Mouse (Mus musculus): Measurements from ENCODE around the gene Iqgap1.

Gene Iqgap1

DNA sequence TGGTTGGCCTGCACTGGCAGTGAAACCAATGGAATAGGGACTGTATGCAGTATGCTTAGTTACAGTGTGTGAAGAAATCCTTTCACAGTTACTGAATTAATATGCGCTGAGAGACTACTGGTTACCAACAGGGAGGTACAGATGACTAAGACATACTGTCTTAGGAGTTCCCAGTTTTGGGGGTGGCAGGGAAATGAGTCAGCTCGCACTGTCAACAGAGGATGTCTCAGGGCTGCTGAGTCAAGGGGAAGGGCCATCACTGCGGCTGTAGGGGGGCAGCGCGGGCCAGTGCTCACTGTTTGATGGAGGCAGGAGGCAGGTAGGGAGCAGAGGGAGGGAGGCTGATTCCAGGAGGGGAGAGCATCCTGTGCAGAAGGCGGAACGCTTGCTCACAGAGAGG is 110.5 kb downstream of the Iqgap1 start:
- DNase-seq (ENCODE audit: low read depth): peak; percentile 97

- no peak for DNase-seq (ENCODE audit: low read depth)
Measured at GRCm38 (mm10) chr7:80711496-80711895, 114.3 kb downstream of the Iqgap1 start.

DNA sequence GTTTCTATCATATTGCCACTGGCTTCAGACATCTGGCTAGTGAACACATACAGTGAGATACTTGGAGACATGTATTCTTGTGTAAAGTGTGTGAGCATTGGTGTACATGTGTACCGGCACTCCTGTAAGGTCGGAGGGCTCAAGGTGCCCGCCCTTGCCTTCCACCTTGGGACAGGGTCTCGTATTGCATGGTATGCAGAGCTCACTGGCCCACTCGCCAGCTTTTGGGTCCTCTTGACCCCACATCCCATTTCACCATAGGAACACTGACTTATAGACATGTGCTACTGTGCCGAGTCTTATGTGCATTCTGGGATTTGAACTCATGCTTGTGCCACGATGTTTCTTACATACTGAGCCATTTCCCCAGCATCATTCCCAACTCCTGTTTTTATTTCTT is 115.4 kb downstream of the Iqgap1 start:
- no peak for DNase-seq (ENCODE audit: low read depth)

GRCm38 (mm10) chr7:80704066-80704465 is 121.7 kb downstream of the Iqgap1 start:
- no peak for DNase-seq (ENCODE audit: low read depth)

GRCm38 (mm10) chr7:80702510-80702909 is 123.3 kb downstream of the Iqgap1 start:
- DNase-seq (ENCODE audit: low read depth): no peak

DNA sequence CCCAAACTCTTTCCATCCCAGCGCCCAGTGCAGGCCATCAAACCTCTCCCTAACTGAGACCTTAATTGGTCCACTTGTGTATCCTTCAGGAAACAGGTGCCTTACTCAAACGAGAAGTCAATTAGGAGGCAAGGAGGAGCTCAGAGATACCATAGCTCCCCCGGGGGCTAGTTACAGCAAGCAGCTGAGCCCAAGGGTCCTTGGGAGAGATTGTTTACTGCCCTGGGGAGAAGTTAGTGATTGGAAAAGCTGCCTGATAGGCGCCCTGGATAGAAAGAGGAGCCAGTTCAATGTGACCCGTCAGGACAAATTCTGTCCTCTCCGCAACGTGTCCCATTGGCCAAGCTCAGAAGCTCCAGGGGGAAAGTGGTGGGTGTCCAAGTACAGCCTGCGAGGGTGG is 126.1 kb downstream of the Iqgap1 start:
- DNase-seq (ENCODE audit: low read depth): no peak

DNA sequence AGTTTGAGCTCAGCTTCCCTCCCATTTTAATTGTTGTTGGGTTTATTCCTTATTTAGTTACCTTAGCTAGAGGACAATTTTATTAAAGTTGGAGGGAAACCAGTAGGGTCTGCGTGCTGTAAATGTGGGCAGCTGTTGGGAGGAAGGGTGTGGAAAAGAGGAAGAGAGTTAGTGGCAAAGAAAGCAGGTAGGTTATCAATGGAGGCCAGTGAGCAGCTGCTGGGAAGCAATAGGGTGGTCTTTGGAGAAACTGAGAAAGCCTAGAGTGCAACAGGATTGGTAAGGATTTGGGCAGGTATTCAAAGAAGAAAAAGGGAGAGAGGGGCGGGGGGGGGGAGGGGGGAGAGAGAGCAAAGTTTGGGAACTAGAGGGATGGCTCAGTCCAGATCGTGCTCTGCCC is 126.8 kb downstream of the Iqgap1 start:
- no peak for DNase-seq (ENCODE audit: low read depth)

DNA sequence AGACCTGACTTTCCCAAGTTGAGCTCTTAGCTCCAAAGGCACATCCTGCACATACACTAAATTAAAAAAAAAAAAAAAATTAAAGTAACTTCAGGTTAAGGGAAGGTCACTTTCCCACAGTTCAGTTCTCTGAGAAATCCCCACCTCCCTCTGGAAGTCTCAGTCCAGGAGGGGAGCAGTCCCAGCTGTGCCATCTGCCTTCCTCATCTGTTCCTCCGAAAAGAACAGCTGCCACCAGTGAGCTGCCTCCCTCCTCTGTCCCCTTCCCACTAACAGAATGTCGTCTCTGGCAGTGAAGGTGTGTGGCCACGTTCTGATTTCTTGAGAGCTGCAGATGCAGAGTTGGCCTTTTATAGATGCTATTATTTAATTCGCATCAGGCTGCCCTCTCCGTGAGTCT is 127.9 kb downstream of the Iqgap1 start:
- no peak for DNase-seq (ENCODE audit: low read depth)

DNA sequence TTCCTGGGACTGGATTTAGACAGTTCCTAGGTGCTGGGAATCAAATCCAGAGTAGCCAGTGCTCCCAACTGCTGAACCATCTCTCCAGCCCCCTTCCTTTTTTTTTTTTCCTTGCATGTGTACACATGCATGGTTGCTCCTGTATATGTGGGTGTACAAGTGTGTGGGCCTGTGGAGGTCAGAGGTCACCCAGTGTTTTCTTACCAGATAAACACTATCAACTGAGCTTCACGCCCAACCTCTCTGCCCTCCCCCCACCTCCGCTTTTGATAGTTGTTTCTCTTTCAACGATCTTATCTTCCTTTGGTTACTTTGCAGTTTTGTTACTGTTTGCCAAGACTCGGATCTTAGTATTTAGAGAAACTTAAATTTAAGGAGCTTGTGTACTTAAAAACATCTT is 128.9 kb downstream of the Iqgap1 start:
- DNase-seq (ENCODE audit: low read depth): peak; percentile 62

DNA sequence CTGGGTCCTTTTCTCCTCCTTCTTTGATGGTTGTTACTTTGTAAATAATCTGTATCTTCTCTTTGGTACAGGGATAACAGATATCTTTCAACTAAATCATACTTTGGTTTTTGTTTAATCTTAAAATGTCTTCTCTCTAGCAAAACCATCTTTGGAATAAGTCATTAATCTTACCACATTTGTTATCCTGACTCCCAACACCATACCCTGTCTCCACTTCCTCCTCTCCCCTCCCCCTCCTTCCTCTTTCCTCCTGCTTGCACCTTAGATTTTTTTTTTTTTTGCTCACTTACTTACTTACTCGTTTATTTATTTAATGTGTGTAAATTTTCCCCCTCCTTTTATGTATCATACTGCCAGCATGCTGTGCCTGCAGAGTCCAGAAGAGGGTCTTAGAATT is 129.4 kb downstream of the Iqgap1 start:
- DNase-seq (ENCODE audit: low read depth): no peak

- no peak for DNase-seq (ENCODE audit: low read depth)
Measured at GRCm38 (mm10) chr7:80692472-80692871, 133.3 kb downstream of the Iqgap1 start.

GRCm38 (mm10) chr7:80691131-80691530 is 134.6 kb downstream of the Iqgap1 start:
- DNase-seq (ENCODE audit: low read depth): no peak

DNA sequence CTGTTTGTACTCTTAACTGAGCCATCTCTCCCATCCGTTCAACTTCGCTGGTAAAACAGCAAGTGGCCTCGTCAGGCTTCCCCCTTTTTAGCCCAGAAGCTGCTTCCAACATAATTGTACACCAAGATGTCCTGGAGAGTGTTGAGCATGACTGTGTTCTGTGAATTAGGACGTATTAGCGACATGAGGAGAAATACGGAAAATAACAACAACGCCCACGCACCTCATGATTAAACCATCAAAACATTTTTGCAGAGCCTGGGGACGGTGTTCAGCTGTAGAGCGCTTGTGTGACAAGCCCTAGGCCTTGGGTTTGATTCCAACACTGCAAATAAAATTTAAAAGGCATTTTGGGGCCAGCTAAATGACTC is 136.6 kb downstream of the Iqgap1 start:
- no peak for DNase-seq (ENCODE audit: low read depth)

GRCm38 (mm10) chr7:80688556-80689220 is 137.1 kb downstream of the Iqgap1 start, which contains the start of gene Crtc3:
Gene Crtc3 (minus strand): TSS chr7:80688877.
- peak; percentile 67 for DNase-seq (ENCODE audit: low read depth)

- DNase-seq (ENCODE audit: low read depth): peak; percentile 74
Measured at GRCm38 (mm10) chr7:80687721-80688555, 137.8 kb downstream of the Iqgap1 start.

DNA sequence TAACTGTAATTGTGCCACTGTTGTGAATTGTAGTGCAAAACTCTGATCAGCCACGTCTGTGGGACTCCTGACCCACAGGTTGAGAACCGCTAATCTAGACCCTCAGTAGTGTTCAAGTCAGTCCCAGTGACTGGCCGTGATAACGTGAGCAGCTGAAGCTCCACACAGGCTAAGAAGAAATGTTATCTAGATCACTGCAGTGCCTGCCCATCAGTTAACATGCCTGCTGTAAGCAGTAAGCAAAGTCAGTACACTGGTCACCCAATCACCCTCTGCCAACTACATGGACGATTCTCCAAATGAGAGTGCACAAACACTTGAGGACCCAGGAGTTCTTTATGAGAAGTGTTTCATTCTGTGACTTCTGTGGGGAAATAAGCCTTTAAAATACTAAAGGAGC is 140.1 kb downstream of the Iqgap1 start:
- no peak for DNase-seq (ENCODE audit: low read depth)

DNA sequence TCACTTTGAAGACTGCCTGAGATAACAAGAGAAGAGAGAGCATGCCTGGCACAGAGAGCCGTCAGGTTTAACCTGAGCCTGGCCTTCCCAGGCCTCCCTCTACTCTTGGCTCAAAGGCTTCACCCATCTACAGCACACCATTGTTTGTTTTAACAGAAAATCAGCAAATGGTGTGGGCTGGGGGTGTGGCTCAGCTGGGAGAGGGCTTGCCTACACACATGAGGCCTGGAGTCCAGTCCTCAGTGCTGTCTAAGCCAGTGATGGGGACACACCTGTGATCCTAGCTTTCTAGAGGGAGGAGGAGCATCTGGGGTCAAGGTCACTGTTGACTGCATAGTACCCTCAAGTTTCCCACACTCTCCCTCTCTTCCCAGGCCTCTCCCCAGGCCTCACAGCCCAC is 143.1 kb downstream of the Iqgap1 start:
- no peak for DNase-seq (ENCODE audit: low read depth)

DNA sequence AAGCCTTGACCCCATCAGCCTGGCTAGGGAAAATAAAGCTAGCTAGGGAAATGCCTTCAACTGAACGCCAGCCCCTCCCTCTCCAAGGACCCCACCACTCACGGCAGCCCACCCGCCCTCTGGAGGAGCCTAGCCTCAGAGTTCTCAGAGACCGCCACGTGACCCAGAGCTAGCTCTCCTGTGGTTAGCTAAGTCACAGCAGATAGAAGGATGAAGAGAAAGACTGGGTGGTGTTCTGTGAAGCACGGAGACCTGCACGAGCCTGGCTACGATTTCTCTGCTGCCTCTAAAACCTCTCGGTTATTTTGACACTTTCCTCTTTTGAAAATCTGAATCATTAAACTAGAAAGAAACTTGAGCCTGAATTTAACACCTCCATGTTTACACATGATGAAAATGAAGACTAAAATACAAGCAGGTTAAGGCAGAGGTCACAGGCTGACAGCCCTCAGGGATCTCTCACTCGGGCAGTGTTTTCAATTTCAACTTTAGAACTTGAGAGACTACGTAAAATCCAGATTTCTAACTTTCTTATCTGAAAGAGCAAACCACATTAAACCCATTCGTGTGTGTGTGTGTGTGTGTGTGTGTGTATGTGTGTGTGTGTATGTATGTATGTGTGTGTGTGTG is 145.4 kb downstream of the Iqgap1 start:
- no peak for DNase-seq (ENCODE audit: low read depth)

DNA sequence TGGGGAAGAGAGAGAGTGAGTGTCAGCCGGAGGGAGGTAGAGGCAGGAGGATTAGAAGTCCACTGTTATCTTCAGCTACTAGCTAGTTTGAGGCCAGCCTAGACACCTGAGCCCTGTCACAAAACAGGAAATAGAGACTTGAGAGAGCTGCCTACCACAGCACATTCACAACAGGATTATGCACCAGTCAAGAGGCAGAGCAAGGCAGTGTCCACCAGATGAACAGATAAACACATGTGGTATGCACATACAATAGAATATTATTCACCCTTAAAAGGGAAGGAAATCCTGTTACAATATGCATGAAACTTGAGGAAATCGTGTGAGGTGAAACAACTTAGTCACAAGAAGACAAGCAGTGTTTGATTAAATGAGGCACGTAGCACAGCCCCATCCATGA is 153.5 kb downstream of the Iqgap1 start:
- DNase-seq (ENCODE audit: low read depth): peak; percentile 80

- no peak for DNase-seq (ENCODE audit: low read depth)
Measured at GRCm38 (mm10) chr7:80670889-80671288, 154.9 kb downstream of the Iqgap1 start.

GRCm38 (mm10) chr7:80667190-80667589 is 158.6 kb downstream of the Iqgap1 start:
- peak; percentile 92 for DNase-seq (ENCODE audit: low read depth)

GRCm38 (mm10) chr7:80666198-80666915 is 159.4 kb downstream of the Iqgap1 start:
- DNase-seq (ENCODE audit: low read depth): peak; percentile 39
